ENCODE assay signal across 8 mouse cellular contexts in genomic region chr4:129625029-129625370, GRCm38 (mm10). TPM values are rescaled to one million over a fixed set of nuclear protein-coding genes. Genes with fewer than 3 reads are reported as not detected.
DNase-seq lines count a peak whose midpoint lies in the region; ATAC-seq and TF ChIP-seq lines count a peak whose summit lies in the region.

No protein-coding gene starts in this region.

- no peaks in the 10 kb centered on the region for H3K9me3 ChIP-seq in heart, embryonic 12.5 days (replicated peaks)
- H3K9me3 ChIP-seq in kidney, postnatal 0 days (replicated peaks; ENCODE audit: low read length) = no peaks in the 10 kb centered on the region
- H3K9me3 ChIP-seq in liver, embryonic 16.5 days (replicated peaks; ENCODE audit: control insufficient read depth, low read length) = no peaks in the 10 kb centered on the region

- DNase-seq in kidney, adult 18-20 months = peak; percentile 40
- no peak for DNase-seq in kidney, adult 11 months
- DNase-seq in embryo, embryonic 11 days = peak; percentile 81
- DNase-seq in kidney, postnatal 0 days (ENCODE audit: low spot score) = peak; percentile 84
- DNase-seq in natural killer cell, adult 2 months (ENCODE audit: low spot score in 2 of 2) = peak; percentile 30 to 73
- peak; percentile 64 for DNase-seq in thymus, adult 2 months

- peak overlapping the region; percentile 78 for H3K27ac ChIP-seq in heart, embryonic 12.5 days (ENCODE audit: poor library complexity, severe bottlenecking)
- peak overlapping the region; percentile 93 for H3K27ac ChIP-seq in kidney, postnatal 0 days
- H3K27ac ChIP-seq in liver, embryonic 16.5 days (ENCODE audit: low read length) = peak overlapping the region; percentile 75
- H3K27ac ChIP-seq in thymus, adult 2 months (ENCODE audit: control insufficient read depth, insufficient read depth, low read length) = peak overlapping the region; percentile 89

- peak overlapping the region; percentile 87 for H3K4me2 ChIP-seq in heart, embryonic 12.5 days
- peak overlapping the region; percentile 84 for H3K4me2 ChIP-seq in kidney, postnatal 0 days (ENCODE audit: low read length)
- peak overlapping the region; percentile 69 for H3K4me2 ChIP-seq in liver, embryonic 16.5 days (ENCODE audit: low read depth, low read length)

- peaks cover 46% of the 10 kb centered on the region for H3K36me3 ChIP-seq in heart, embryonic 12.5 days
- peaks cover 30% of the 10 kb centered on the region for H3K36me3 ChIP-seq in kidney, postnatal 0 days (ENCODE audit: insufficient read depth, low read length)
- peaks cover 28% of the 10 kb centered on the region for H3K36me3 ChIP-seq in liver, embryonic 16.5 days (ENCODE audit: control insufficient read depth, insufficient read depth)
- peaks cover 26% of the 10 kb centered on the region for H3K36me3 ChIP-seq in thymus, adult 2 months (ENCODE audit: control insufficient read depth, insufficient read depth, low read length)

- TF ChIP-seq CTCF in kidney, postnatal 0 days (IDR thresholded peaks at IDR 0.05; ENCODE audit: low read depth) = 0 out of 2 replicates have a peak, but pooled peaks have one; percentile 3
- no peak for TF ChIP-seq CTCF in thymus, adult 2 months (IDR thresholded peaks at IDR 0.05; ENCODE audit: borderline replicate concordance, control insufficient read depth, extremely low read depth, insufficient read depth, low read length, poor library complexity)

- H3K27me3 ChIP-seq in heart, embryonic 12.5 days (replicated peaks) = no peaks in the 10 kb centered on the region
- H3K27me3 ChIP-seq in kidney, postnatal 0 days (ENCODE audit: insufficient read depth, low read length) = no peaks in the 10 kb centered on the region
- no peaks in the 10 kb centered on the region for H3K27me3 ChIP-seq in liver, embryonic 16.5 days (ENCODE audit: control insufficient read depth, insufficient read depth, low read depth, low read length)
- H3K27me3 ChIP-seq in thymus, adult 2 months (ENCODE audit: control insufficient read depth, insufficient read depth, low read length) = no peaks in the 10 kb centered on the region

- H3K4me1 ChIP-seq in heart, embryonic 12.5 days (replicated peaks) = peaks cover 31% of the 10 kb centered on the region
- peaks cover 20% of the 10 kb centered on the region for H3K4me1 ChIP-seq in kidney, postnatal 0 days (replicated peaks; ENCODE audit: insufficient read depth, low read length)
- peaks cover 30% of the 10 kb centered on the region for H3K4me1 ChIP-seq in liver, embryonic 16.5 days (ENCODE audit: control insufficient read depth, low read depth, low read length)
- peaks cover 27% of the 10 kb centered on the region for H3K4me1 ChIP-seq in thymus, adult 2 months (replicated peaks; ENCODE audit: control insufficient read depth, insufficient read depth, low read length)

- H3K9ac ChIP-seq in heart, embryonic 12.5 days = peak overlapping the region; percentile 48
- H3K9ac ChIP-seq in kidney, postnatal 0 days (ENCODE audit: low read depth, low read length) = peak overlapping the region; percentile 40
- peak overlapping the region; percentile 49 for H3K9ac ChIP-seq in liver, embryonic 16.5 days (ENCODE audit: low read depth, low read length)

- peak overlapping the region; percentile 79 for H3K4me3 ChIP-seq in heart, embryonic 12.5 days
- peak overlapping the region; percentile 73 for H3K4me3 ChIP-seq in kidney, postnatal 0 days (replicated peaks; ENCODE audit: low read depth, low read length)
- peak overlapping the region; percentile 61 for H3K4me3 ChIP-seq in liver, embryonic 16.5 days (ENCODE audit: low read depth, low read length)
- H3K4me3 ChIP-seq in thymus, adult 2 months (ENCODE audit: control insufficient read depth, insufficient read depth, low read length) = peak overlapping the region; percentile 42

- ATAC-seq in heart, embryonic 12.5 days (ENCODE audit: insufficient number of reproducible peaks, low FRiP score) = peak; percentile 20; the same call in 1 of the 2 replicates
- ATAC-seq in kidney, postnatal 0 days (replicated peaks; ENCODE audit: low FRiP score, low read depth) = 0 out of 2 replicates have a peak, but pooled peaks have one; percentile 7
- peak; percentile 24; the same call in 1 of the 2 replicates for ATAC-seq in liver, embryonic 16.5 days (ENCODE audit: low read depth)

- TF ChIP-seq POLR2A in thymus, adult 2 months (IDR thresholded peaks at IDR 0.05; ENCODE audit: control insufficient read depth, extremely low read depth, insufficient read depth, low read length, poor library complexity) = no peak

- WGBS in heart, embryonic 12.5 days = 2% methylated on average over 6 of the region's 6 CpGs
- 2% methylated on average over 6 of the region's 6 CpGs for WGBS in kidney, postnatal 0 days
- whole genome bisulfite sequencing in liver, embryonic 16.5 days (ENCODE audit: insufficient replicate concordance) = 3% methylated on average over 6 of the region's 6 CpGs
- WGBS in thymus, adult 2 months = 2% methylated on average over 6 of the region's 6 CpGs

RNA-seq across cellular contexts. Expression of gene Ccdc28b, which starts 1.3 kb away (rescaled TPM):
- polyA plus RNA-seq in heart, embryonic 12.5 days (2016; fragmentation: Nextera tagmentation; extraction: Ambion mirVana) = 42.3 and 44.2 TPM in 2 replicates
- polyA plus RNA-seq in kidney, postnatal 0 days (2015; fragmentation: Nextera tagmentation; extraction: Ambion mirVana) = 64.8 and 69.5 TPM in 2 replicates
- polyA plus RNA-seq in liver, embryonic 16.5 days (2015; fragmentation: Nextera tagmentation; extraction: Ambion mirVana) = 11.2 and 12.7 TPM in 2 replicates
- 34.8 and 35.3 TPM in 2 replicates for polyA plus RNA-seq in thymus, adult 2 months (2012; rRNA removed)

RNA-seq across cellular contexts. Expression of gene Iqcc, which starts 6.1 kb away (rescaled TPM):
- polyA plus RNA-seq in heart, embryonic 12.5 days (2016; fragmentation: Nextera tagmentation; extraction: Ambion mirVana) = 18.6 and 20.0 TPM in 2 replicates
- polyA plus RNA-seq in kidney, postnatal 0 days (2015; fragmentation: Nextera tagmentation; extraction: Ambion mirVana) = 30.2 and 31.6 TPM in 2 replicates
- 7.5 and 8.0 TPM in 2 replicates for polyA plus RNA-seq in liver, embryonic 16.5 days (2015; fragmentation: Nextera tagmentation; extraction: Ambion mirVana)
- polyA plus RNA-seq in thymus, adult 2 months (2012; rRNA removed) = 73.8 and 78.8 TPM in 2 replicates

RNA-seq across cellular contexts. Expression of gene Dcdc2b, which starts 10.9 kb away (rescaled TPM):
- 0.82 and 1.4 TPM in 2 replicates for polyA plus RNA-seq in heart, embryonic 12.5 days (2016; fragmentation: Nextera tagmentation; extraction: Ambion mirVana)
- polyA plus RNA-seq in kidney, postnatal 0 days (2015; fragmentation: Nextera tagmentation; extraction: Ambion mirVana) = 1.9 and 2.3 TPM in 2 replicates
- 0.46 and 0.91 TPM in 2 replicates for polyA plus RNA-seq in liver, embryonic 16.5 days (2015; fragmentation: Nextera tagmentation; extraction: Ambion mirVana)
- polyA plus RNA-seq in thymus, adult 2 months (2012; rRNA removed) = 4.9 and 7.0 TPM in 2 replicates

RNA-seq across cellular contexts. Expression of gene Txlna, which starts 15.9 kb away (rescaled TPM):
- polyA plus RNA-seq in heart, embryonic 12.5 days (2016; fragmentation: Nextera tagmentation; extraction: Ambion mirVana) = 58.8 and 59.4 TPM in 2 replicates
- 42.9 and 50.3 TPM in 2 replicates for polyA plus RNA-seq in kidney, postnatal 0 days (2015; fragmentation: Nextera tagmentation; extraction: Ambion mirVana)
- 22.1 and 24.2 TPM in 2 replicates for polyA plus RNA-seq in liver, embryonic 16.5 days (2015; fragmentation: Nextera tagmentation; extraction: Ambion mirVana)
- polyA plus RNA-seq in thymus, adult 2 months (2012; rRNA removed) = 70.1 and 70.8 TPM in 2 replicates

RNA-seq across cellular contexts. Expression of gene Tmem234, which starts 24.5 kb away (rescaled TPM):
- polyA plus RNA-seq in heart, embryonic 12.5 days (2016; fragmentation: Nextera tagmentation; extraction: Ambion mirVana) = 139 and 153 TPM in 2 replicates
- polyA plus RNA-seq in kidney, postnatal 0 days (2015; fragmentation: Nextera tagmentation; extraction: Ambion mirVana) = 188 and 197 TPM in 2 replicates
- 104 and 106 TPM in 2 replicates for polyA plus RNA-seq in liver, embryonic 16.5 days (2015; fragmentation: Nextera tagmentation; extraction: Ambion mirVana)
- polyA plus RNA-seq in thymus, adult 2 months (2012; rRNA removed) = 243 and 257 TPM in 2 replicates
